Mouse (Mus musculus) kidney, adult 2 months (tissue): ENCODE data around the gene Fam229a.

Source experiments
- CTCF ChIP-seq: fragments of 200-500 bp; conservative IDR thresholded peaks from 2 replicates; pipeline ENCODE4 v1.5.1; 2011; ENCODE audit warnings: low read depth, mild to moderate bottlenecking, control low read depth, low read length, moderate library complexity, mixed read lengths; ENCODE audit not compliant: insufficient read depth, insufficient read length
- POLR2A ChIP-seq: fragments of 200-500 bp; IDR thresholded peaks from one replicate; pipeline ENCODE4 v1.6.1; 2011; ENCODE audit warnings: low read depth, low read length, control low read depth

DNA sequence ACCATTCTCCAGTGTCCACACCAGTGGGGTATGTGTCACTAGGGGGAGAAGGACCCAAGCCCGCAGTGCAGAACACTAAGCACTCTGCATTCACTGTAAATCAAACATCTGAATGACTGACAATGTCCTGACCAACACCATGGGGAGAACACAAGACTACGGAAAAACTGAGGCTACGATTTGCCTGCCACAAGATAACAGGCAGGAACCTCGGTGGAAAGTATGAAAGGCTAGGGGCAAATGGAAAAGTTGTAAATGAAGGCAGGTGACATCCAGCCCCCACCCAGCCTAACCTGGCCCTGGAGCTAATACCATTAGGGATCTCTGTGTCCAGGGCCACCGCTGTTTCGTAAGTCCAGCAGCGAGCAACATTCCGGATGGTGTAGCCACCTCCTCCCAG is 27.5 kb downstream of the Fam229a start:
- no peak for TF ChIP-seq CTCF
- no peak for TF ChIP-seq POLR2A
